Mouse (Mus musculus): ENCODE measurements around the gene Olfr373.
A peak's percentile ranks its signal among the peaks of the same experiment; 100 is the strongest.

Gene Olfr373

DNA sequence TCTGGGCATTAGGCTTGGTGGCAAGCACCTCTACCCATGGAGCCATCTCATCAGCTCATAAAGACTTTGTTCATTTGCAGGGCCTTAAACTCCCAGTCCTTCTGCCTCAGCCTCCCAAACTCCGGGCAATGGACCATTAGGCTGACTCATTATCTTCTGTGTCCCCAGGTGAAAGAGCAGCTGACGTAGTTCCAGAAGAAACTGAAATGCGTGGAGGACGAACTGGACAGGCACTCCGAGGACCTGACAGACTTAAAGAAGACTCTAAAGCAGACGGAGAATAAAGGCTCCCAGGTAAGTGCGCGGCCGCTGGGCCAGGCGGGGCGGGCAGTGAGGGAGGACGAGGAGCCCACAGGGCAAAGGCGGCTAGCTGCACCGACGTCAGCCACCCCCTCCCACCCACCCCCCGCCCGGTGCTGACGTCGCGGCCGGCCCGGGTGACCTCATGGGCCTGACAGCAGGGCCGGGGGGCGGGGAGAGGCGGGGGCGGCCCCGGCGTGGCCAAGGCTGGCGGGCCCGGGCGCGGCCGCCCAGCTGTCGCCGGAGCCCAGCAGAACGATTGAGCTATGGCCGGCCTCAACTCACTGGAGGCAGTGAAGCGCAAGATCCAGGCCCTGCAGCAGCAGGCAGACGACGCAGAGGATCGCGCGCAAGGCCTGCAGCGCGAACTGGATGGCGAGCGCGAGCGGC is 51.9 kb downstream of the Olfr373 start, which contains the start of gene Tpm4:
TSS of gene Tpm4 (plus strand) at position 220 of the 690 bp plus-strand sequence.
- peak in 1 of 2 experiments; percentile 16 for DNase-seq (ENCODE audit: low spot score in 2 of 2)

DNA sequence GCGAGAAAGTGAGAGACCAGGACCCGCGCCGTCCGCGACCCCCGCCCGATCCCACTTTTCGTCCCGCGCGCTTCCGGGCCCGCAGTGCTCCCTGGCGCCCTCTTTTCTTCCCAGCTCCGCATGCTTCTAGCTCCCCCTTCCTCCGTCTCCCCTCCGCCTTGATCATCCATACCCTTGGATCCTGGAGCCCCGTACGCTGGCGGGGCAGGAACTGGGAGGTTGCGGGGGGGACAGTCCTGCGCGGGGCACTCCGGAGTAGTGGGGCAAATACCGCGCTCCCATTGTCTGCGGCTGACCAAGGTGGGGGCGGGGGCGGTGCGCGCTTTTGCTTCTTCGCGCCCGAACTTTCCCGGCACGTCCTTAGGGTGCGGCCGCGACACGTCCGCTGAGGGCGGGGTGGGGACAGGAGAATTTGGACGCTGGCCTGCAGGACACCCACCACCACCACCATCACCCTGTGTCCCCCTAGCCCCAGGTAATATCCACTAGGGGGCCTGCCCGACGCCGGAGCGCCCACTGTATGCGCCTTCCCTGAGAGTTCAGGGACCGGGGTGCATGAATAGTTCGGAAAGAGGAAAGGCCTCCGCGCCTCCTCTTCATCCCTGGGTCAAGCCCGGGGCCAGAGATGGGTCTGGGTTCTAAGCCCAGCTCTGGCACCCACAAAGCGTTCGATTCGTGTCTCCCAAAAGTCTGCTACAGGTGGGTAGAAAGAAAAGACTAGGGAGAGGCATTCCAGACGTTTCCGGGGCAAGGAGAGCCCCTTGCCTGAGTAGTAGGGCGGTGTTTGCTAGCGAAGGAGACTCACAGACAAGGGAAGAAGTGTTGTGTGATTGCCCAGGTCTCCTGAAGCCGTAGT is 52.7 kb downstream of the Olfr373 start:
- DNase-seq (ENCODE audit: low spot score in 2 of 2) = no peak

DNA sequence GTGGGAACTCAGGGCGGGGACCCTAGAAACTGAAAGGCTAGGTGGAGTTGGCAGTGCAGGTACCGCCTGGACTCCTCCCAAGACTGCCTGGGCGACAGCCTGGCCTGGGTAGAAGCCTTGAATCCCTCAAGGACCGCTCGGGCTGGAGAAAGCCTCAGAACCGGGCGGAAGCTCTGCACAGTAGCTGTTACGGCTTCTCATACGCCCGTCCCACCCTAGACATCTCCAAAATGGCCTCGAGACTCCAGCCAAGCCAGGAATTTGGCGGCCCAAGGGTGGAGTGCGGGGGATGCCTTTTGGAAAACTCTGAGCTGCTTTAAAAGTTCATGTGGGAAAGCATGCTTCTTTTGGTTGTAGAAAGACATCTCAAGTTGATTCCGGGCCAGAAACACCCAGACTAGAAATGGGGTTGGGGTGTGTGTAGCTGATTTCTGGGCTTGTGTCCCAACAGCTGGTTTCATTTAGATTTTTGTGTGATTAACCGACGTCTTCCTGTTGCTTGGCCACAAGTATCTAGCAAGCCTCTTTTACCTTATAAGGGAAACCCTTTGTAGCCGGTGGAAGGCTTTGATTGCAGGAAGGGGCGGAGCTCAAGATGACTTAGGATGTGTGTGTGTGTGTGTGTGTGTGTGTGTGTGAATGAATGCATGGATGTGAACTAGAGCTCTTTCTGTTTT is 53.5 kb downstream of the Olfr373 start:
- peak; percentile 14 to 31 for DNase-seq (ENCODE audit: low spot score in 2 of 2)

DNA sequence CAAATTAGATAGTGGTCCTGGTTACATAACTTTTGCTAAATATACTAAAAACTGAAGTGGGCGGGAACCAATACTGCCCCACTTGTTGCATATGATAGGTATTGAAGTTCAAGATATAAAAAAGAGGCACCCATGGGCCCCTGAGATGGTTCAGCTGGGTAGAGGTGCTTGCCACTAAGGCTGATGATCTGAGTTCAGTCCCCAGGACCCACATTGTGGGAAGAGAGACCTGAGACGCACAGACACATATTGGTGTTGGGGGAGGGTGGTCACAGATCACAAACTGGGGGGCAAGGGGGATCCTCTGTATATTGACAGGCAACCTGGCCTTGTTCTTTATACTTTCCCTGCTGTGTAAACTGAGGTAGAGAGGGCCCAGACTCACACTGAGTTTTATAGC is 54.5 kb downstream of the Olfr373 start:
- DNase-seq (ENCODE audit: low spot score in 2 of 2) = no peak

DNA sequence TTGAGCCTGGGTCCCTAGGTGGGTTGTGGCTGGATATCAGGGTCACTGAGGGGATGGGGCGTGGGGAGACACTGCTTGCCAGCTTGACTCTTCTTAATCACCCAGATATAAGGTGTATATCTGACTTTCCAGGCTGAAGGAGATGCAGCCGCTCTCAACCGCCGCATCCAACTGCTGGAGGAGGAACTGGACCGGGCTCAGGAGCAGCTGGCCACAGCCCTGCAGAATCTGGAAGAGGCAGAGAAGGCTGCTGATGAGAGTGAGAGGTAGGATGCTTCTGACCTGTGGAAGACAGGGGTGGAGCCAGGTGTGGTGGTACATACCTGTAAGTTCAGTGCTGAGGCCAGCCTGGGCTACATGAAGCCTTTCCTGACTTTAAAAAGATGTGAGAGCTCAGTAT is 55.5 kb downstream of the Olfr373 start:
- no peak for DNase-seq (ENCODE audit: low spot score in 2 of 2)

DNA sequence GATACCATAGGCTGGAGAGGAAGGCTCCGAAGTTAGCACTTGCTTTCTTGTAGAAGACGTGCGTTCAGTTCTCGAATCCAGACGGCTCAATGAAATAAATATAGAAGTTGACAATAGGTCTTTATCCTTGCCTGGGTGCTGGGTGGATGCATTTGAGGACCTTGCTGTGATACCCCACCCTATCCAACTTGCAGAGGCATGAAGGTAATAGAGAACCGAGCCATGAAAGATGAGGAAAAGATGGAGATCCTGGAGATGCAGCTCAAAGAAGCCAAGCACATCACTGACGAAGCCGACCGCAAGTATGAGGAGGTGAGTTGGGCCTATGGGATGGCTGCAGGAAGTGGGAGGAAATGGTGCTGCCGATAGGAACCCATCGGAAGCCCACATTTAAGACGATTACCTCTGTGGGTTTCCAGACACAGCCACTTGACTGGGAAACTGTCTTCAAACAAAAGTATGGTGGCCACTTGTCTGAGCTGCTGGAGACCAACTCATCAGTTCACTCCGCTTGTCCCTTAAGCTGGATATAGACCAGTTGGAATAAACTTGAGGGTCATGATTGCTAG is 60.4 kb downstream of the Olfr373 start:
- no peak for DNase-seq (ENCODE audit: low spot score in 2 of 2)

DNA sequence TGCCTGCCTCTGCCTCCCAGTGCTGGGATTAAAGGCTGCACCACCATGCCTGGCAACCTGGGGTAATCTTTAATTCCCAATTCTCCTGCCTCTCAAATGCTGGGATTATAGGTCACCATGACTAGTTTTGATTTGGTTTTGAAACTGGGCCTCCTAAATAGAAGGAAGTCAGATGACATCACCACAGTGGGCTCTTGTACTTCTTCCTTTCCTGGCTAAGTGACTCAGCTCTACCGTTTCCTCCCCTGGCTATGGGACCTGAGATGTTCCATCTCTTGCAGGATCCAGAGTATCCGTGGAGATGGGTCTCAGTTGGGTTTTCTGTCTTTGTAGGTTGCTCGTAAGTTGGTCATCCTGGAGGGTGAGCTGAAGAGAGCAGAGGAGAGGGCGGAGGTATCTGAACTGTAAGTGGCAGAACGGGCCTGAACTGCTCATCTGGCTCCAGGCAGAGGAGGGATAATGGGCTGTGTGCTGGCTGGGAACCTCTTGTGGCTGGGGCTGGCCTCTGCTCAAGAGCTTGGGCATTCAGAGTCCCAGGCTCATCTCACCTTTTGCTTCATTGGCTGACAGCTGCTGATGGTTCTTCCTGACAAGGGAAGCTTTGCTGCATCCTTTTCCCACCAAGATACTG is 61.5 kb downstream of the Olfr373 start:
- no peak for DNase-seq (ENCODE audit: low spot score in 2 of 2)

DNA sequence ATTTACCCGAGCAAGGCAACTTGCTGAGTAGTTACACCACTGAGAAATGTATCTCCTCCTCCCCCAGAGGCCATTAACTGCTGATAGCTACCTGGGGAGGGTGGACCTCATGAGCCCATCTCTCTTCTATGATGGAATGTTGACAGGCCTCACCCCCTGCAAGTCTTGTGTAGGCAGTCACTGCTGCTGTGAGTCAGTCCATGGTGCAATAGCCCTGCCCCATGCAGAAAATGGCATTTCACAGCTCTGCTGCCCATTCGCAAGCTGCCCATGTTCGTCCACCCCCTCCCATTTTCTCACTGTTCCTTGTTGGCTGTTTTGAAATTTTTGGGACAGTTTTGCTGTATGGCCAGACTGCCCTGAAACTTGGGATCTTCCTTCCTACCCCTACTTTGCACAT is 62.5 kb downstream of the Olfr373 start:
- no peak for DNase-seq (ENCODE audit: low spot score in 2 of 2)

DNA sequence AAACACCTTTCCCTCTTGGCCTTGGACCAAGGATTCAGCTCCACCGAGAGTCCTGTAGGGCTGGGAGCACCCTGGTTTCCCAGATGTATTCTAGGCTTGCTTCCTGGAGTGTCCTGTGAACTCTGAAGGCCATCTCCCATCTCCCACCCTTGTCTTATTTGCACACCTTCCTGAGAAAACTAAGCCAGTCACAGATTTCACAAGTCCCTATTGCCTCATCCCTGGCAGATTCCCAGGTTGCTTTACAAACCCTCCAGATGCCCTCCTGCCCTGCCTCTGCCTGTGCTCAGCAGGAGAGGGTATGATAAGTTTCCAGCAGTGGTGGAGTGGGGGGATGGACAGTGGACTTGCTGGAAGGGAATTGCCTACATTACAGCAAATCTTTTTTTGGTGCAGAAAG is 63.1 kb downstream of the Olfr373 start:
- DNase-seq (ENCODE audit: low spot score in 2 of 2) = no peak

DNA sequence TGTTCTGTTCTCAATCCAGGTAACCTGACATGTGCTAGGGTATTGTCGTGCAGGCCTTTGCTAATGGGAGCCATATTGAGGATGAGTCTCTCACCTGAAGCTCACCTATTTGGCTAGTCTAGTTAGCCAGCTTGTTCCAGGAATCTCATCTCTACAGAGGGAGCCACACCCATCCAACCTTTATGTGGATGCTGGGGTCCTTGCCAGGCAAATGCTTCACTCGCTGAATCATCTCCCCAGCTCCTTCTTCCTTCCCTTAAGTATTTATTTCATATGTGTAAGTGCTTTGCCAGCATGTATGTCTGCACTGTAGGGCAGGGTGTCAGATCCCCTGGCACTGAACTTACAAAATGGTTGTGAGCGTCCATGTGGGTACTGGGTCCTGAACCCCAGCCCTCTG is 63.6 kb downstream of the Olfr373 start:
- DNase-seq (ENCODE audit: low spot score in 2 of 2) = no peak

DNA sequence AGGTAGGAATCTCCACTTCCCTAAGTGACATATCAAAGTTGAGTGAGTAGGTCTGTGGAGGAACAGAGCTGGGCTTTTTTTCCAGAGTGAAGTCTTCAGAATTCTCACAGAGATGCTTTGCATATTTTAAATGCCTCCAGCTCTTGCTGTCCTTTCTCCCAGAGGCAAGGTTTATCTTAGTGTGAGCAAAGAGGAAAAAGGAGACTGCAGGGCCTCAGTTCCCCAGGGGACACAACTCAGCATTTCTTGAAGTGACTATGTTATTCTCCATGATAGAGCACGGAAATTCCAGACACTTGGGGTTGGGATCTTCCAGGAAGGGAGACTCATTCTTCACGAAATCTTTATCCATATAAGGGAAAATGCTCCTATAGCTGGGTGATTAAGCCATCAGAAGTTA is 64.3 kb downstream of the Olfr373 start:
- no peak for DNase-seq (ENCODE audit: low spot score in 2 of 2)

DNA sequence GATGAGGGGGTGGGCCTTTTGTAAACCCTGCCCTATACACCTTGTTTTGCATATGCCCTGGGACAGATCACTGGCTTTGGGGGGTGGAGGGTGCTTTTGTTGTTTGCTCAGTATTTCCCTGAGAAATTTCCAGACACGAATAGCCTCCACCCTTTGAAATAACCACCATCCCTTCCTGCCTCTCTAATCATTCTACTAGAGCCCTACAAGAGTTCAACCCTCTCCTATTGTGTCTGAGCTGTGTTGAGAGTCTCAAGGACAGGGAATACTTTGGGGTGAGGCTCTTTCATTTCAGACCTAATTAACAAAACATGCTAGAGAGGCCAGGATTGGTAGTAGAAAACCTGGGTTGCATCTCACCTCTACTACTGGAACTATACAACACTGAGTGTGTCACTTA is 66.1 kb downstream of the Olfr373 start:
- no peak for DNase-seq (ENCODE audit: low spot score in 2 of 2)

DNA sequence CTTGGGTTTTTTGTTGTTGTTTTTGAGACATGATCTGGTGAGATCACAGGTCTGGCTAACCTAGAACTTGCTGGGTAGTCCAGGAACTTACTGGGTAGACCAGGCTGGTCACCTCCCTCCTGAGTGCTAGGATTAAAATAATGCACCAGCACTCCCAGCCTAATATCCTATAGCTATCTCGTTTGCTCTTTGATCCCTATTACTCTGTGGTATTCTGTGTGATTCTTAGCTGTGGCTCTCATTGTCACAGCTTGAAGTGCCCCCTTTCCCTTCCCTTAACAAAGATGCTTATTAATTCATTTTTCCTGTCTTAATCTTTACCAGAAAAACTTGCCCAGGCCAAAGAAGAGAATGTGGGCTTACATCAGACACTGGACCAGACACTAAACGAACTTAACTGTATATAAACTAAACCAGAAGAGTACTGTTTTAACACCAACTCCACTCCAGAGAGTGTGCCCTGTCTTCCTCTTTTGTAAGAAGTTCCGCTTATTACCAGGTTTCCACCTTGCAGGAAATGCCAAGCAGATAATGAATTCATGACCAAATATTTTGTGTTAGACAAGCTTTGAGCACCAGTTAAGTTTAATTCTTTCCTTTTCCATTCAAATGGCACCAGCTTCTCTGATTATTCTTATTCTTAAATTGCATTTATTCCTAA is 68.6 kb downstream of the Olfr373 start:
- DNase-seq (ENCODE audit: low spot score in 2 of 2) = no peak
